Mouse (Mus musculus) cerebellum, postnatal 14 days (tissue): Measurements from ENCODE around the gene Perm1.

Experiments used
- DNase-seq, 2 experiments: peaks; one replicate each; pipeline ENCODE4 v3.0.0; 2021; ENCODE audit warnings: mixed read lengths in 2 of 2

Perm1 gene

GRCm38 (mm10) chr4:156200623-156201475, 14.8 kb upstream of the Perm1 start, which contains the start of gene Isg15:
TSS of gene Isg15 (minus strand) at chr4:156200818.
- no peak for DNase-seq

- no peak for DNase-seq
These were observed 13.2 kb upstream of the Perm1 start for GRCm38 (mm10) chr4:156202462-156202893.

- DNase-seq: peak; percentile 76
These were observed 12.7 kb upstream of the Perm1 start, which contains the start of gene AW011738 for GRCm38 (mm10) chr4:156203001-156203412. TSS of gene AW011738 (plus strand) at chr4:156203304.

GRCm38 (mm10) chr4:156203413-156204131, 12.1 kb upstream of the Perm1 start:
- peak; percentile 32 to 46 for DNase-seq

- no peak for DNase-seq
These were observed 6.8 kb upstream of the Perm1 start for GRCm38 (mm10) chr4:156208872-156209271.

GRCm38 (mm10) chr4:156209963-156210635, 5.6 kb upstream of the Perm1 start:
- DNase-seq: no peak

- DNase-seq: no peak
These were observed 2.5 kb upstream of the Perm1 start for GRCm38 (mm10) chr4:156213134-156213533.

GRCm38 (mm10) chr4:156216196-156216595, 528 bp downstream of the Perm1 start:
- DNase-seq: no peak

GRCm38 (mm10) chr4:156217022-156217669, 1.5 kb downstream of the Perm1 start:
- DNase-seq: peak in 1 of 2 experiments; percentile 25

- peak; percentile 39 to 44 for DNase-seq
These were observed 2.2 kb downstream of the Perm1 start for GRCm38 (mm10) chr4:156217838-156218237.

GRCm38 (mm10) chr4:156219936-156220335, 4.3 kb downstream of the Perm1 start:
- no peak for DNase-seq

- no peak for DNase-seq
These were observed 8.6 kb downstream of the Perm1 start for GRCm38 (mm10) chr4:156224276-156224675.

- DNase-seq: peak; percentile 51 to 59
These were observed 12.2 kb downstream of the Perm1 start for GRCm38 (mm10) chr4:156227752-156228392.

- no peak for DNase-seq
These were observed 12.8 kb downstream of the Perm1 start for GRCm38 (mm10) chr4:156228393-156229024.

- DNase-seq: peak; percentile 57 to 59
These were observed 18.4 kb downstream of the Perm1 start for GRCm38 (mm10) chr4:156234021-156234501.

GRCm38 (mm10) chr4:156234701-156235213, 19.1 kb downstream of the Perm1 start, which contains the start of gene Plekhn1:
TSS of gene Plekhn1 (minus strand) at chr4:156234857.
- DNase-seq: peak; percentile 87 to 88

- DNase-seq: peak; percentile 53
These were observed 19.7 kb downstream of the Perm1 start for GRCm38 (mm10) chr4:156235360-156235770.

GRCm38 (mm10) chr4:156235808-156236533, 20.3 kb downstream of the Perm1 start, which contains the start of gene Noc2l:
TSS of gene Noc2l (plus strand) at chr4:156236010.
- DNase-seq: peak; percentile 95

- DNase-seq: peak; percentile 44 to 52
These were observed 21.2 kb downstream of the Perm1 start for GRCm38 (mm10) chr4:156236651-156237447.
